Mouse (Mus musculus) leukemia stem cell, adult 10-12 weeks (primary cell): Measurements from ENCODE around the gene Srpx. TPM values are rescaled to one million over a fixed set of nuclear protein-coding genes. Genes with fewer than 3 reads are reported as not detected.

ENCODE experiments used
- polyA plus RNA-seq: library from polyadenylated mRNA; stranded (reverse); fragments of >175 nt; gene quantifications from 2 replicates; pipeline ENCODE4 v1.2.3, GENCODE M21; 2012; ENCODE audit warnings: low replicate concordance

Srpx gene
- not detected in 2 replicates for polyA plus RNA-seq

GRCm38 (mm10) chrX:10117065-10117719 lies at the start of gene Srpx:
TSS of gene Srpx (minus strand) at chrX:10117709.

Other genes starting within 250 kb of the Srpx start
- gene Sytl5, start 232.1 kb downstream of the Srpx start, polyA plus RNA-seq, result not detected in 2 replicates
- 0.24 TPM in 1 of 2 replicates, not detected in the other for gene Rpgr, start 99.2 kb upstream of the Srpx start, polyA plus RNA-seq
- gene Otc, start 134.6 kb upstream of the Srpx start, polyA plus RNA-seq, result not detected in 2 replicates